Mouse (Mus musculus): ENCODE results near the gene Foxn1. TPM values are rescaled to one million over a fixed set of nuclear protein-coding genes. Genes with fewer than 3 reads are reported as not detected.

The Foxn1 gene
- polyA plus RNA-seq, 1 experiment: not detected

- H3K27ac ChIP-seq (replicated peaks; ENCODE audit: low read depth, low read length): no peak overlapping the region
- no peak overlapping the region for H3K4me3 ChIP-seq (ENCODE audit: insufficient read depth, low read depth, low read length)
- H3K4me1 ChIP-seq (ENCODE audit: control insufficient read depth, insufficient read depth, insufficient read length, low read length): no peaks in the 10 kb centered on the region
Observed at GRCm38 (mm10) chr11:78380351-78380750, 6.0 kb downstream of the Foxn1 start.

- Histone ChIP-seq H3K4me1 (ENCODE audit: control insufficient read depth, insufficient read depth, insufficient read length, low read length) (no peaks in the 10 kb centered on the region), H3K4me3 (ENCODE audit: insufficient read depth, low read depth, low read length) (no peak overlapping the region), H3K27ac (replicated peaks; ENCODE audit: low read depth, low read length) (no peak overlapping the region)
Observed at GRCm38 (mm10) chr11:78377549-78378159, 8.7 kb downstream of the Foxn1 start.

GRCm38 (mm10) chr11:78374147-78374546 is 12.2 kb downstream of the Foxn1 start:
- H3K27ac ChIP-seq (replicated peaks; ENCODE audit: low read depth, low read length): no peak overlapping the region
- H3K4me1 ChIP-seq (ENCODE audit: control insufficient read depth, insufficient read depth, insufficient read length, low read length): no peaks in the 10 kb centered on the region
- no peak overlapping the region for H3K4me3 ChIP-seq (ENCODE audit: insufficient read depth, low read depth, low read length)

GRCm38 (mm10) chr11:78372610-78373009 is 13.7 kb downstream of the Foxn1 start:
- no peak overlapping the region for H3K27ac ChIP-seq (replicated peaks; ENCODE audit: low read depth, low read length)
- no peaks in the 10 kb centered on the region for H3K4me1 ChIP-seq (ENCODE audit: control insufficient read depth, insufficient read depth, insufficient read length, low read length)
- H3K4me3 ChIP-seq (ENCODE audit: insufficient read depth, low read depth, low read length): no peak overlapping the region

- no peak overlapping the region for H3K4me3 ChIP-seq (ENCODE audit: insufficient read depth, low read depth, low read length)
- H3K4me1 ChIP-seq (ENCODE audit: control insufficient read depth, insufficient read depth, insufficient read length, low read length): no peaks in the 10 kb centered on the region
- H3K27ac ChIP-seq (replicated peaks; ENCODE audit: low read depth, low read length): no peak overlapping the region
Observed at GRCm38 (mm10) chr11:78372166-78372565, 14.2 kb downstream of the Foxn1 start.

GRCm38 (mm10) chr11:78371711-78372110 is 14.6 kb downstream of the Foxn1 start:
- no peak overlapping the region for H3K27ac ChIP-seq (replicated peaks; ENCODE audit: low read depth, low read length)
- H3K4me3 ChIP-seq (ENCODE audit: insufficient read depth, low read depth, low read length): no peak overlapping the region
- H3K4me1 ChIP-seq (ENCODE audit: control insufficient read depth, insufficient read depth, insufficient read length, low read length): no peaks in the 10 kb centered on the region

- Histone ChIP-seq H3K4me3 (ENCODE audit: insufficient read depth, low read depth, low read length) (no peak overlapping the region), H3K27ac (replicated peaks; ENCODE audit: low read depth, low read length) (no peak overlapping the region)
Observed at GRCm38 (mm10) chr11:78370389-78370788, 16.0 kb downstream of the Foxn1 start.

GRCm38 (mm10) chr11:78367456-78368225 is 18.7 kb downstream of the Foxn1 start:
- Histone ChIP-seq H3K4me3 (ENCODE audit: insufficient read depth, low read depth, low read length) (no peak overlapping the region), H3K4me1 (ENCODE audit: control insufficient read depth, insufficient read depth, insufficient read length, low read length) (no peaks in the 10 kb centered on the region), H3K27ac (replicated peaks; ENCODE audit: low read depth, low read length) (no peak overlapping the region)

More at GRCm38 (mm10) chr11:78370389-78370788, 16.0 kb downstream of the Foxn1 start:
- no peaks in the 10 kb centered on the region for H3K4me1 ChIP-seq (ENCODE audit: control insufficient read depth, insufficient read depth, insufficient read length, low read length)

GRCm38 (mm10) chr11:78364103-78364502 is 22.3 kb downstream of the Foxn1 start:
- Histone ChIP-seq H3K4me3 (ENCODE audit: insufficient read depth, low read depth, low read length) (no peak overlapping the region), H3K27ac (replicated peaks; ENCODE audit: low read depth, low read length) (no peak overlapping the region), H3K4me1 (ENCODE audit: control insufficient read depth, insufficient read depth, insufficient read length, low read length) (no peaks in the 10 kb centered on the region)

GRCm38 (mm10) chr11:78363309-78364007 is 22.9 kb downstream of the Foxn1 start:
- H3K4me1 ChIP-seq (ENCODE audit: control insufficient read depth, insufficient read depth, insufficient read length, low read length): no peaks in the 10 kb centered on the region
- H3K4me3 ChIP-seq (ENCODE audit: insufficient read depth, low read depth, low read length): no peak overlapping the region
- no peak overlapping the region for H3K27ac ChIP-seq (replicated peaks; ENCODE audit: low read depth, low read length)

- Histone ChIP-seq H3K4me3 (ENCODE audit: insufficient read depth, low read depth, low read length) (no peak overlapping the region), H3K4me1 (ENCODE audit: control insufficient read depth, insufficient read depth, insufficient read length, low read length) (no peaks in the 10 kb centered on the region), H3K27ac (replicated peaks; ENCODE audit: low read depth, low read length) (no peak overlapping the region)
Observed at GRCm38 (mm10) chr11:78360789-78361131, 25.6 kb downstream of the Foxn1 start.

- Histone ChIP-seq H3K4me1 (ENCODE audit: control insufficient read depth, insufficient read depth, insufficient read length, low read length) (no peaks in the 10 kb centered on the region), H3K27ac (replicated peaks; ENCODE audit: low read depth, low read length) (no peak overlapping the region), H3K4me3 (ENCODE audit: insufficient read depth, low read depth, low read length) (peak overlapping the region; percentile 39)
Observed at GRCm38 (mm10) chr11:78360125-78360788, 26.1 kb downstream of the Foxn1 start.

GRCm38 (mm10) chr11:78358330-78359007 is 27.9 kb downstream of the Foxn1 start:
- H3K27ac ChIP-seq (replicated peaks; ENCODE audit: low read depth, low read length): no peak overlapping the region
- H3K4me3 ChIP-seq (ENCODE audit: insufficient read depth, low read depth, low read length): no peak overlapping the region
- no peaks in the 10 kb centered on the region for H3K4me1 ChIP-seq (ENCODE audit: control insufficient read depth, insufficient read depth, insufficient read length, low read length)

GRCm38 (mm10) chr11:78355471-78356238 is 30.7 kb downstream of the Foxn1 start:
- no peak overlapping the region for H3K27ac ChIP-seq (replicated peaks; ENCODE audit: low read depth, low read length)
- peaks cover 3% of the 10 kb centered on the region; the same call in 1 of the 2 replicates for H3K4me1 ChIP-seq (ENCODE audit: control insufficient read depth, insufficient read depth, insufficient read length, low read length)
- H3K4me3 ChIP-seq (ENCODE audit: insufficient read depth, low read depth, low read length): no peak overlapping the region
